Mouse (Mus musculus): Measurements from ENCODE around the gene Lyrm4.

DNA sequence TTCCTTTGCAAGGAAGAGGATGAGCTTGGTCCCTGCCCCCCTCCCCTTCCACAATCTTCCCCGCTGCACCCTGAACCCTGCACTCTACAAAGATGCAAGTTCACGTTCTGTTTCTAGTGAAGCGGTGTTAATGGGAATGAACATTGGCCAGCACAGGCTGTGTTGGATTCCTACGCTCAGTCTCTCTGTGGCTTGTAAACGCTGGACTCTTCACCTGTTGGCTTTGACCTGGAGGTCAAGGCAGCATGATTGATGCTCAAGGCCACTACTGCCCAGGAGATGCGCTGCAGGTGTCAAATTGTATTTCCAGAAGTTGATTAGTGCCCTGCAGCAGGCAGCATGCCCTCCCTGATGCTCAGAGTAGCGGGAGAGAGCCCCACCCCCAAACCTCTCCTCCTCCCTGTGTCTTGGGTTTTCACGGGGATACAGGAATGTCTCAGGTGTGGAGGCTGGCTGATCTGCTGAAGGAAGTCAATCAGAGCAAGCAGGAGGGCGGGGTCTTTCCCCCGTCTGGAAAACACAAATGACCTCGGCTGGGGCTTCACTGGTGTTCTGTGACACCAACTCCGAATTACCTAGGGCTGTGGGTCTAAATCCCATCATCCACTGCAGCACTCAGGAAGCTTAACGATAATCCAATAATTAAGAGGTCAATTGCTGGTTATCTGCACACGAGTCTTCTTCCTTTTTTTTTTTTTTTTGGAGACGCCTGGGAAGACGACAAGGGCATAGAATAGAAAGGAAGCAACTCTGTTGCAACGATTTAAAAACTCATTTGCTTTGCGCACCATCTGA is 177.3 kb downstream of the Lyrm4 start:
- TF ChIP-seq POLR2A (IDR thresholded peaks at IDR 0.05; ENCODE audit: insufficient read depth, low read depth, low read length) (no peak), CTCF (IDR thresholded peaks at IDR 0.05; ENCODE audit: insufficient read depth, low read depth, low read length) (no peak)
